Mouse (Mus musculus): ENCODE measurements around the gene Dqx1.

DNA sequence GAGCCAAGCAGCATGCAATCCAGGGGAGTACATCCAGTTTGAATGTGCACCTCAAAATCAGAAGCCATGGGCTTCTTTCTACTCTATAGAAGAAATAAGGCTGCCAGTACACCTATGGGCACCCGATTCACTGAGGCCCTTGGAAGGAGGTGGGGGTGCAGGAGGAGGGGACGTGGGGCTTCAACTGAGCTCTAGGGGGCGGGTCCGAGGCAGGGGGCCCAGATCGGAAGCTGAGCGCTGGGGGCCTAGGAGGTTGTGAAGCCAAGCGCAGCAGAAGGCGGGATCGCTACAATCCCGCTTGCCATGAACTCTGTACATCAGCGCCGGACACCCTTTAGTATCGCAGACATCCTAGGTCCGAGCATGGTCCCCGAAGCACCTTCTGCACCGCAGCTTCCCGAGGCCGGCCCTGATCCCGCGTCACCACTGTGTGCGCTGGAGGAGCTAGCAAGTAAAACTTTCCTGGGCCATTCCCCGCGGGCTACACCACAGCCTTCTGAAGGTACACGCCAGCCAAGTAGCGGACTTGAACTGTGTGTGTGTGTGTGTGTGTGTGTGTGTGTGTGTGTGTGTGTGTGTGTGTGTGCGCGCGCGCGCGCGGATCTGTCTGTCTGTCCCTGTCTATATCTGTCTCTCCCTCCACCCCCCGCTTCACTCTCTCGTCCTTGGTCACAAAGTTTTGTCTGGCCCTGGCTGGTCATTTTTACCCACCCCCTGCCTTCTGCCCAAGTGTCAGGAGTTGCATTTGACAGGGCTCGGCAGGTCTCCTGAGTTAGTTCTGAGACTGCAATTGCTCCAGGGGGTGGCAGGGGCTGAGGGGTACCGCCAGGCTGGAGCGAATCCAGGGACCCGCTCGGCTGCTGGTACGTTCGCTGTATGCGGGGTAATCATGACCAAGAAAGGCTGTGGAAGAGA lies 28.7 kb downstream of the Dqx1 start, which contains the start of gene Lbx2:
- TF ChIP-seq CTCF (IDR thresholded peaks at IDR 0.05; ENCODE audit: extremely low read depth, insufficient read length, insufficient replicate concordance, low read depth, low read length) (no peak), POLR2A (IDR thresholded peaks at IDR 0.05; ENCODE audit: low read depth, low read length) (no peak)

All from small intestine, adult 2 months (tissue).